Mouse (Mus musculus): Measurements from ENCODE around the gene Xndc1.

Xndc1 gene

DNA sequence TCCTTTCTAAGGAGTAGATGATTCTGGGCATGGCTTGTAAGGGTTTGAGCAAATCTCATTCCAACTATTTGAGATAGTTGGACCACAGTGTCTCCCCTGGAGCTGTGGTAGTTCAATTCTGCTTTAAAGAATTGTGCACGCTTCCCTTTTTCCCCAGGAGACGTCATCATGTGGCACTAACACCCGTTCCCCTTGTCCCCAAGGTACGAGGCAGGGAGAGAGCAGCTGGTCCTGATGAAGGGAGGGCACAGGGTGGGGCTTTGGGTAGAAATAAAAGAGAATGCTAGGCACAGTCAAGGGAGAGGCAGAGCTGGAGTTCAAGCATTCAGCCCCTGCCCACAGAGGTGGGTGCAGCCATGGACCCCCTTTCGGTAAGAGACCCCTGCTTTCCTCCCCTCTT is 17.5 kb downstream of the Xndc1 start, which contains the start of gene Trpc2:
Gene Trpc2, plus strand, starts transcription at position 301 of the 400 bp plus-strand sequence.
- DNase-seq, result no peak

DNA sequence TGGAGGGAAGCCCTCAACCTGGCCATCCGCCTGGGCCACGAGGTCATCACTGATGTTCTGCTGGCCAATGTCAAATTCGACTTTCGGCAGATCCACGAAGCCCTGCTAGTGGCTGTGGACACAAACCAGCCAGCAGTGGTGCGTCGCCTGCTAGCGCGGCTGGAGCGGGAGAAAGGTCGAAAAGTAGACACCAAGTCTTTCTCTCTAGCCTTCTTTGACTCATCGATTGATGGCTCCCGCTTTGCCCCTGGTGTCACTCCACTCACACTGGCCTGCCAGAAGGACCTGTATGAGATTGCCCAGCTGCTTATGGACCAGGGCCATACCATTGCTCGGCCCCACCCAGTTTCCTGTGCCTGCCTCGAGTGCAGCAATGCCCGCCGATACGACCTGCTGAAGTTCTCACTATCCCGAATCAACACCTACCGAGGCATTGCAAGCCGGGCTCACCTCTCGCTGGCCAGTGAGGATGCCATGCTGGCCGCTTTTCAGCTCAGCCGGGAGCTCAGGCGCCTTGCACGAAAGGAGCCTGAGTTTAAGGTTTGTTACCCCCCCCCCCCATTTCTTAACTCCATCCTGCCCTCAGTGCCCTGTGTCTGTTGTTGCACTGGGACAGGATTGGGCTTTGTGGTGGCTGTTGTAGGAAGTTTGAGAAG is 18.9 kb downstream of the Xndc1 start:
- DNase-seq, result no peak

DNA sequence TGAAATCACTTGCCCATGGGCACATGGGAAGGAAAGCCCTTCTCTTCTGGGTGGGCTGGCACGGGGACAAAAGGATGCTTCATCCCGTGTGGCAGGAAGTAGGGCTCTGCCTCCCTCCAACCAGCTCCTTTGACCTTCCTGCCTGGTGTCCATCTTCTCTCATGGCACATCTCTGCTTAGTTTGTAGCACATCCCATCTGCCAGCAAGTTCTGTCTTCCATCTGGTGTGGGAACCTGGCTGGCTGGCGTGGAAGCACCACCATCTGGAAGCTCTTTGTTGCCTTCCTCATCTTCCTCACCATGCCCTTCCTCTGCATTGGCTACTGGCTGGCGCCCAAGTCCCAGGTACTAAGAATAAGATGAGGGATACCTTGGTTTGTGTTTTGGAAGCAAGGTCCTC is 22.0 kb downstream of the Xndc1 start:
- no peak for DNase-seq

DNA sequence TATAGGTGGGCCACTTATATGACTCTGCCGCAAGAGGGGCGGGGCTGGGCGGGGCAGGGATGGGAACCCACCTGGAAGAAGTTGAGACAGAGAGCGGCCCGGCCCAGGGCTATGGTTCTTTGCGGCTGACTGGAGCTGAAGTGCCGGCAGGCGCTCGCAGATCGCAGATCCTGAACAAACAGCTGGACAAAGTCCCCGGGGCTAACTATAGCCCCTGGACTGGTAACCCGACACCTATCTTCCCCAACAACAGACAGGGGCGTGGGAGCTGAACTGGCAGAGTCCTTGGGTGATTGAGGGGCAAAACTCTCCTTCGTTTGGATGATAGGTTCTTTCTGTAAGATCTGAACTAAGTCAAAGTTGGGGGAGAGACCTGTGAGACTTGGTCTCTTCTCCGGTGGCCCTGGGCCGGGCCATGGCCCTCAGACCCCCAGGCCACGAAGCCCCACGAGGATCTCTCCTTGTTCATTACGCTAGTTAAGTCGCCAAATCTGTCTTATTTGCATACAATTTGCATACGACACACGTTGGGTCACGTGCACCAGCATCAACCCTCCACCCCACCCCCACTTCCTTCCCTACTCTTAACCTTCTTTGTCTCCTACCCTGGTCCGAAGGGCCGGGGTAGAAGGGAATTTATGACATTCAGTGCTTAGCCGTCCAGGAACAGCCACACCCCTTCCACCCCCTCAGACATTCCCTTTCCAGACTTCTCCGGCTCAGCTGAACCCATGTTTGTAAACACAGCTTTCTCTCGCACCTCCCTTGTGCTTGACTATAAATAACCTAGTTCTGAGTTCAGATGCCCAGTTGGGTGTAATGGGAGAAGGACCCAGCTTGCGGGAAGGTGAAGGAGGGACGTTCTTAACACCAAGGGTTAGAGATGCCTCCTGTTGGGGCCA is 34.7 kb downstream of the Xndc1 start:
- DNase-seq, result peak; percentile 54 to 74

DNA sequence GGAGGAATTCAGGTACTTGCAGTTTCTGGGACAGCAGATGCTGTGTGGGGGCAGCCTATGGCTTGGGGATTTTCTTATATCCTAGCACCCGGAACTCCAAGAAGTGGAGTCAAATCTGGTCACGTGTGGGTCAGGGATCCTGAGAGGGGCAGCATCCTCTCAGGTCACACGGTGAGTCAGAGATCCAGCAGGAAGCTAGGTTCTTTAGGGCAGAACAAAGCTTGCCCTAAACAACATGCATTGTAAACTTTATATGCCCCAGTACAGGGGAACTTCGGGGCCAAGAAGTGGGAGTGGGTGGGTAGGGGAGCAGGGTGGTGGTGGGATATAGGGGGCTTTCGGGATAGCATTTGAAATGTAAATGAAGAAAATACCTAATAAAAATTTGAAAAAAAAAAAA is 35.6 kb downstream of the Xndc1 start:
- no peak for DNase-seq

DNA sequence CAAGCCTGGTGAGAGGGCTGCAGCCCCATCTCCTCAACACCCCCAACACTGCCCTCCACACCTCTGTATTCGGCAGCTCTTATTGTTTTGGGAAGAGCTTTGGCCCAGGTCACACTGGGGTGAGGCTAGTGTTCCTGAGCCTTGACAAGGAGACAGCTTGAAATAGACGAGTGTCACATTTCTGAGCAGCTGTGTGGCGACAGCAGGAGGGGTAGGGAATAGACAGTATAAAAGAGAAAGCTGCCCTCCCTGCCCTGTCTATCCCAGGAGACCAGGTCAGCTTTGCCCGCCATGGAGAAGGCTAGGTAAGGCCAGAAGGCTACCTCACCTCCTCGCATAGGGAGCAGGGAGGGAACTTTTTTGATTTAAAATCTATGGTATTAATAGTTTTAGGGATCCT is 36.2 kb downstream of the Xndc1 start, which contains the start of gene Art1:
Gene Art1, plus strand, starts transcription at position 257 of the 400 bp plus-strand sequence.
- DNase-seq, result no peak

DNA sequence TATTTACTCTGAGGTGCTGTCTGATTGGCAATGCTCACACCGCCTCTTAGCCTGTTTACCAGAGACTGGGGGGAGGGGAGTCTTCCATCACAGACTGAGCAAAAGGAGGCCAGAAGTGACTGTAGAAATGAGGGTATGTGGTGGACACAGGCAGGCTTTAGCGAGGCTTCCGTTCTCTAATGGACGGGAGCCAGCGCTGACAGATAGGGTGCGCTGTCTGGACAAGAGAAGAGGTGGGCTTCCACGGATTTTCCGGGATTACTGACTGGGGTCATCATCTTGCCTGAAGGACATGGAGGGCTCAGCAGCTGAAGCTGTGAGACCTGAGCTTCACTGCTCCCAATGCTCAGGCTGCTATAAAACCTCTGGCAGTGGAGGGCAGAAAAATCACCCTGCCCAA is 36.9 kb downstream of the Xndc1 start:
- no peak for DNase-seq

DNA sequence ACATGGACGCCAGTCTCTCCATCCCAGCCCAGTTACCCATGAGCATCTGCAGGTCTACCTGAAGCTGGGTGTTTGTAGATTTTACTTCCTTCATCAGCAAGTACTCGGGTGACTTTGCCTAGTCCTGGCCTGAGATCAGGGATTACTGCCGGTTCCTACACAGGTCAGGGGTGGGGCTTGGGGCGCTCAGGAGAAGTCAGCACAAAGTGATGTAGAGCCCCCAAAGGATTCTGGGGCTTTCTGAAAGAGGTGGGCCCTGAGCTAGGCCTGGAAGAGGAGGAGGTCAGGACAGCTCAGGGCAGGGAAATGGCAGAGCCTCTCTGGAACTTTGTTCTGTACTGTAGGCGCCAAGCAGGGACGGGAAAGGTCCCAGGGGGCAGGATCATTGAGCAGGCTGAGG is 37.4 kb downstream of the Xndc1 start:
- DNase-seq, result peak in 1 of 2 experiments; percentile 32

DNA sequence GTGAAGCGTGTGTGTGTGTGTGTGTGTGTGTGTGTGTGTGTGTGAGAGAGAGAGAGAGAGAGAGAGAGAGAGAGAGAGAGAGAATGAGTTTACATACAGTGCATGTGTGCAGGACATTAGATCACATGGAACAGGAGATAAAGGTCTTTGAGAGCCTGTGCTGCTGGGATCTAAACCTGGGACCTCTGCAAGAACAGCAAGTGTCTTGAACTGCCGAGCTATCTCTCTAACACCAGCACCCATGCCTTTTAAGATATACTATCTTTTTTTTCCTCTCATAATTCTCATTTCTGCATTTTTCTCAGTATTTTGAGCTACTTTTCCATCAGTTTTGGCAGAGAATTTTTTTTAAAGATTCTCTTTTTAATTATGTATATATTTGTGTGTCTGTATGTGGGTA is 38.2 kb downstream of the Xndc1 start:
- no peak for DNase-seq

DNA sequence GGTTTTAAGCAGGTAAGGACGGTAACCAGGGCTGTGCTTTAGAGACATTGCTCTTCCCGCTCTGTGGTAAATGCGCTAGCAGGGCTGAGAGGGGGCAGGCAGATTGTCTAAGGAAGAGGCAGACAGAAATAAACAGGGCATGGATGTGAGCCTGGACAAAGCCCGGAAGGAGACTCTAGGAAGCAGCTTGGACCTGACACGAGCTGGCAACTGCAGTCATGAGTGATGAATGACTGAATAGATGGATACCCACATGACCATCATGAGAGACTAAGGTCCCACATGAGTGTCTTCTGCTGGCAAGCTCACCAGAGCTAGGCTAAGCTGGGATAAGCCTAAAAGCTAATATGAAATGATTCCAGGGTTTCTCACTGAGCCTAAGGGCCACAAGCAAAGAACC is 38.8 kb downstream of the Xndc1 start:
- no peak for DNase-seq

DNA sequence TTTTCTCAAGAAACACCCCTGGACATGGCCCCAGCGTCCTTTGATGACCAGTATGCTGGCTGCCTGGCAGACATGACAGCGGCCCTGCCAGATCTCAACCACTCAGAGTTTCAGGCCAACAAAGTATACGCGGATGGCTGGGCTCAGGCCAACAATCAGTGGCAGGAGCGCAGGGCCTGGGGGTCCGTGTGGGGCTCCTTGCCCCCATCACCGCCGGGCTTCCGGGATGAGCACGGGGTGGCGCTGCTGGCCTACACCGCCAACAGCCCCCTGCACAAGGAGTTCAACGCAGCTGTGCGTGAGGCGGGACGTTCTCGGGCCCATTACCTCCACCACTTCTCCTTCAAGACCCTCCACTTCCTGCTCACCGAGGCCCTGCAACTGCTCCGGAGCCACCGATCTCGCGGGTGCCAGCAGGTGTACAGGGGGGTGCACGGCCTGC is 41.4 kb downstream of the Xndc1 start:
- DNase-seq, result peak; percentile 23 to 44

DNA sequence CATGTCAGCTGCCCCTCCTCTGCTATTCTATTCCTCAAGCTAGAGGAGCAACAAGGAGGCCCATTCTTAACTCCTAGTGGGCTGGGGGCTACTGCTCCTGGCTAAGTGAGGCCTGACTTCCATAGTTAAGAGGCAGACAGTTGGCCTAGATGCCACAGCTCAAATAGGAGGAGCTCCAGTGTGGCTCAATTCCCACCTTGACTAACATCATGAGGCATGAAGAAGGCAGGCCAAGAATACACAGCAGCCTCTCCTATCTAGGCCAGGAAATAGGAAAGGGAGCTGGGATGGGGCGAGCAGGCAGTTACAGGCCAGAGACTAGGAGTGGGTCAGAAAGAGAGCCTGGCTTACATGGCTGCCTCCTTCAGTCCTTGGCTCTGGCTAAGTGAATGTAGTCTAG is 42.9 kb downstream of the Xndc1 start:
- DNase-seq, result no peak

DNA sequence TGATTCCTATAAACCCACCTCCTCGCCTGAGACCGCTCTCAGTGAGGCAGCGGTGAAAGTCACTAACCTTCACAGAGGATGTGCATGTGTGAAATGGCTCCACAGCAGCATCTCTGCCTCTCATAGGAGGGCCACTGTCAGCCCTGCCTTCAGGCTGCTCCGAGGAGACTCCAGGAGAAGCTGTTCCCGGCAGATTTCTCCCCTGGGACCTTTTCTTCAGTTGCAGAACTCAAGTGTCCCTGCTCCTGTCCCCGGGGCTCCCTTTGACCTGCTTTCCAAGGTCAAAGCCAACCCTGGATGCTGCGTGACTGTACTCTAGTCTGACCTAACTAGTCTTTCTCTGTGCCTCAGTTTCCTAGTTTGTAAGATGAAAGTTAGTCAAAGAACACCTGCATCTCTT is 43.9 kb downstream of the Xndc1 start, which contains the start of gene Art5:
Gene Art5, minus strand, starts transcription at position 319 of the 400 bp plus-strand sequence.
- no peak for DNase-seq

DNA sequence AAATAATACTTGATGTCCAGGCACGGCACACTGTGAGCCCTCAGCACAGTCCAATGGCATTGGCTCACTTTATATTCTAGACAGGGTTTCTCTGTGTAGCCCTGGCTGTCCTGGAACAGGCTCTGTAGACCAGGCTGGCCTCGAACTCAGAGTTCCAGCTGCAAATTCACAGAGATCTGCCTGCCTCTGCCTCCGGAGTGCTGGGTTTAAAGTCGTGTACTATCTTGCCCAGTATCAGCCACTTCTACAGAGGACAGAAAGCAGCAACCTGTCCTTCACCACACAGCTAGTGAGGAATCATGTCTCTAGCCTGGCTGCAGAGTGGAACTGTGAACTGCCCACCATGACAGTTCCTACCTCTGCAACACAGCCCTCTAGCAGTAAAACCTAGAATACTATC is 44.4 kb downstream of the Xndc1 start:
- DNase-seq, result no peak

DNA sequence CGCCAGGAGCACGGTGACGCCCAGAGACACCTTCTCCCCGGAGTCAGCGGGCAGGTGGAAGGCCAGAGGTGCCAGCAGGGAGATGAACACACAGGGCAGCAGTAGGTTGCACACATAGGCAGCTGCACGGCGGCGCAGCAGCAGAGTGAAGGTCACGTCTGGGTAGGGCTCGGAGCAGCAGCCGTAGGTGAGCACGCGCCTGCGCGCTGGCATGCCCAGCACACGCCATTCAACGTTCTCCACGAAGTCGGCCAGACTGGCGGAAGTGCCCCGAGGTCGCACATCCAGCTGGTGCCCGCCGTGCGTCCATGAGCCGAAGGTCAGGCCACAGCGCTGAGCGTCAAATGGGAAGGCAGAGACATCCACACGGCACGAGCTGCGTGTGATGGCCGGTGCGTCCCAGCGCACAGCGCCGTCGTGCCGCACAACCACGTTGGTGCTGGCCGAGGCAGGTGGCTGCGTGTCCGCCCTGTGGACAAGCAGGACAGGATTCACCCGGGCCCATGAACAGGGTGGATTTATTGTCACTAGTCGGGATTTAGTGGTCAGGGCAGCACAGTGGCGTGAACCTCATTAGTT is 47.9 kb downstream of the Xndc1 start:
- no peak for DNase-seq

DNA sequence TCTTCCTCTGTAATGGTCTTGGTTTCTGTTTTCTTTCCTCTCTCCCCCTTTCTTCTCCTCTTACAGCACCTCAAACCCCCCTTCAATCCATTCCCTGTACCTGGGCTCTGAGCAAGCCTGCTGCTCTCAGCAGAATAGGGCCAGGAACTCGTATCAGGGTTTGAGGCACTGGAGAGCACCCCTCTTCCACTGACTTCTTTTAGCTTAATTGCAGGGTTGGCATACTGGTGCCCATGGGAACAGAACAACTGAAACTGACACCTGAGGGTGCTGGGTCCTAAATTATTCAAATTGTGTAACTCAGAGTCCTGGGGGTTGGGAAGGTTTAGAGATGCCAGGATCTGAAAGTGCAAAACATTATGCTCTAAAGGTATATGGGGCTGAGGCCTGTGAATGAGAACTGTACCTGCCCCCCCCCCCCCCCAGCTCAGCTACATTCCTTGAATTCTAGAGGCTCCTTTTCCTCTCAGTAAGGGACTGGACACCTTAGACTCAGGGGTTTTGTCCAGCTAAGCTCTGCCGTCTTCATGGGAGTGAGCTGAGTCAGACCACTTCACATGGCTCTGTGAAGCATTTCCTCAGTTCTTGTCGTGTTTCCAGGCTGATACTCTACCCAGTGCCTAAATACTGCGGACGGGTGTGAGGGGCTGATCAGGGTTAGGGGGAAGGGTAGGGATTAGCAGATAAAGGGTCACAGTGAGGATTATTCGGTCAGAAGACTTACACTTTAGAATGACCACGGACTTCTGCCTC is 51.4 kb downstream of the Xndc1 start, which contains the start of gene Chrna10:
Gene Chrna10, minus strand, starts transcription at position 250 of the 753 bp plus-strand sequence.
- DNase-seq, result no peak

DNA sequence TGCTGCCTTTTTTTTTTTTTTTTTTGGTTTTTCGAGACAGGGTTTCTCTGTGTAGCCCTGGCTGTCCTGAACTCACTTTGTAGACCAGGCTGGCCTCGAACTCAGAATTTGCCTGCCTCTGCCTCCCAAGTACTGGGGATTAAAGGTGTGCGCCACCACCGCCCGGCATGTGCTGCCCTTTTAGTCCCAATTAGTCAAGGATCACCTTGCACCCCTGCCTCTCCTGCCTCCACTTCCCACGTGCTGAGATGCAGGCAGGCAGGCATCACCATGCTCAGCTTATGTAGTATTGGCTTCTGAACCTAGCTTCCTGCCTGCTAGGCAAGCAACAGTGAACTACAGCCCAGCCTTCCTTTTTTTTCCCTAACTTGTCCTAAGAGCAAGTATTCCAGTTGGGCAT is 52.1 kb downstream of the Xndc1 start:
- DNase-seq, result no peak

DNA sequence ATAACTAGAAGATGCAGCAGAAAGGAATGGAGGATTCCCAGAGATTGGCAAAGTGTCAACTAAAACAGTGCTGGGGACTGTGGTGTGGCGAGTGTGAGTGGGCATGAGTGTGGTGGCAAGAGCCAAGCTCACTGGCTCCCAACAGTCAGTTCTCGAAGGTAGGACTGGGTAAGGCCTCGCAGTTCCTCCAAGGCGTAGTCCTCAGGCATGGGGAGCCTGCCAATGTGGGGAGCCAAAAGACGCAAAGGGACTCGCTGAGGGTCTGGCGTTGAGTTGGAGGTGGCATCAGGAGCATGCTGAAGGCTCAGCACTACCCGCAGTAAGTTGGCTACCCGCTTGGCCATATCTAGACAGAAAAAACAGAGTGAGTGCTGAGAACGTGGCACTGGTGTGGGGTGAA is 55.0 kb downstream of the Xndc1 start:
- DNase-seq, result no peak

DNA sequence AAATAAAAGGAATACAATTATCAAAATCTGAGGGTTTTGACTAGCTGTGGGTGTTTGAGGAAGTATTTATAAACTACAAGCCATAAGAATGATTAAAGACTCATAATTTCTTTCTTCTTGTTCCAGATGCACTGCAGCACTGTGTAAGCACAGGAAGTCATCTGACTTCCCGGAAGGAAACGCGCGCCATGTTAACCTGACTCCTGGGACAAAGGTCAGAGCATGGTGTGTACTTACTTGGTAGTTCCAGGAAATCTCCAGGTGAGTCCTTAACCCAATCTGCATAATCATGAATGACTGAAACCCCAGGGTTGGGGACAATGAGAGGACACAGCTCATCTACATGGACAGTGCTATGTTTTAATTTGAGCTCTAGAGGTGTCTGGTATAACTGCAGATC is 67.1 kb downstream of the Xndc1 start:
- peak in 1 of 2 experiments; percentile 21 for DNase-seq
